Mouse (Mus musculus) erythroblast, embryonic 14.5 days (primary cell): ENCODE measurements around the gene Abtb2. TPM values are rescaled to one million over a fixed set of nuclear protein-coding genes. Genes with fewer than 3 reads are reported as not detected.

ENCODE experiments used
- H3K27me3 ChIP-seq: 2 replicates; pipeline ENCODE4 v1.6.1; 2012; ENCODE audit warnings: inconsistent platforms; ENCODE audit not compliant: control insufficient read depth
- H3K36me3 ChIP-seq: 2 replicates; pipeline ENCODE4 v1.6.1; 2012; ENCODE audit warnings: mild to moderate bottlenecking, inconsistent platforms; ENCODE audit not compliant: control insufficient read depth
- H3K4me1 ChIP-seq: 2 replicates; pipeline ENCODE4 v1.6.1; 2012; ENCODE audit warnings: inconsistent platforms; ENCODE audit not compliant: control insufficient read depth
- H3K4me3 ChIP-seq: replicated peaks from 2 replicates; pipeline ENCODE3; 2012; ENCODE audit warnings: moderate library complexity, mild to moderate bottlenecking, inconsistent platforms
- H3K9me3 ChIP-seq: 2 replicates; pipeline ENCODE4 v1.6.1; 2012; ENCODE audit warnings: low read length, inconsistent platforms, mixed read lengths; ENCODE audit not compliant: control insufficient read depth
- GATA1 ChIP-seq: IDR thresholded peaks from 2 replicates; pipeline ENCODE4 v1.6.1; 2012; ENCODE audit warnings: low read length, inconsistent platforms, mixed read lengths
- TAL1 ChIP-seq: IDR thresholded peaks from 3 replicates; pipeline ENCODE4 v1.6.1; 2012; ENCODE audit warnings: low read length, inconsistent platforms, mixed read lengths
- polyA plus RNA-seq: library from polyadenylated mRNA; stranded (reverse); fragments of >175 nt; gene quantifications from 2 replicates; pipeline ENCODE4 v1.2.3, GENCODE M21; 2012

Gene Abtb2
- polyA plus RNA-seq, 1 experiment = 0.12 TPM

- no peak overlapping the region for H3K4me3 ChIP-seq
- no peaks in the 10 kb centered on the region for H3K4me1 ChIP-seq
- no peaks in the 10 kb centered on the region for H3K9me3 ChIP-seq
- TF ChIP-seq TAL1 = no peak
- no peak for TF ChIP-seq GATA1
- peaks cover 3% of the 10 kb centered on the region; the same call in 1 of the 2 replicates for H3K27me3 ChIP-seq
- H3K36me3 ChIP-seq = no peaks in the 10 kb centered on the region
Measured at GRCm38 (mm10) chr2:103637943-103638342, 71.8 kb downstream of the Abtb2 start.

GRCm38 (mm10) chr2:103639701-103640100 lies 73.6 kb downstream of the Abtb2 start:
- no peaks in the 10 kb centered on the region for H3K9me3 ChIP-seq
- no peaks in the 10 kb centered on the region for H3K4me1 ChIP-seq
- H3K4me3 ChIP-seq = no peak overlapping the region
- H3K27me3 ChIP-seq = peaks cover 3% of the 10 kb centered on the region; the same call in 1 of the 2 replicates
- H3K36me3 ChIP-seq = no peaks in the 10 kb centered on the region
- no peak for TF ChIP-seq TAL1
- no peak for TF ChIP-seq GATA1

DNA sequence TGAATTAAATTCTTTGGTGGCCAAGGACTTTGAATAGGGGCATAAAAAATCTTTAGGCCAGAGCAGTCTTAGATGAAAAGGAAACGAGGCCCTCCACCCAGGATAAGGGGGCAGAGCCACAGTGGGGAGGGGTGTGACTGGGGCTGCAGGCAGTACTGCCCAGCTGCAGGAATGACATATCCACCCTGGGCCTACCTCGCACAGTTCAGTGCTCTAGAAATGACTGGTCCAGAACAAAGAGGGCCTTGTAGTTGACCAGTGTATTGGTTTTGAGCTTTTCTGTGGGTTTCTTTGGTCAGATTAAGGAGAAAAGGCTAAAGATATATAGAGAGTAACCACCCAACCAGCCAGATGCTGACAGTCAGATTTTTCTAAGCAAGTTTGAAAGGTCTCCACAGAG lies 74.8 kb downstream of the Abtb2 start:
- peaks cover 3% of the 10 kb centered on the region; the same call in 1 of the 2 replicates for H3K27me3 ChIP-seq
- no peaks in the 10 kb centered on the region for H3K36me3 ChIP-seq
- no peak for TF ChIP-seq TAL1
- TF ChIP-seq GATA1 = no peak
- H3K9me3 ChIP-seq = no peaks in the 10 kb centered on the region
- H3K4me3 ChIP-seq = no peak overlapping the region
- H3K4me1 ChIP-seq = no peaks in the 10 kb centered on the region

DNA sequence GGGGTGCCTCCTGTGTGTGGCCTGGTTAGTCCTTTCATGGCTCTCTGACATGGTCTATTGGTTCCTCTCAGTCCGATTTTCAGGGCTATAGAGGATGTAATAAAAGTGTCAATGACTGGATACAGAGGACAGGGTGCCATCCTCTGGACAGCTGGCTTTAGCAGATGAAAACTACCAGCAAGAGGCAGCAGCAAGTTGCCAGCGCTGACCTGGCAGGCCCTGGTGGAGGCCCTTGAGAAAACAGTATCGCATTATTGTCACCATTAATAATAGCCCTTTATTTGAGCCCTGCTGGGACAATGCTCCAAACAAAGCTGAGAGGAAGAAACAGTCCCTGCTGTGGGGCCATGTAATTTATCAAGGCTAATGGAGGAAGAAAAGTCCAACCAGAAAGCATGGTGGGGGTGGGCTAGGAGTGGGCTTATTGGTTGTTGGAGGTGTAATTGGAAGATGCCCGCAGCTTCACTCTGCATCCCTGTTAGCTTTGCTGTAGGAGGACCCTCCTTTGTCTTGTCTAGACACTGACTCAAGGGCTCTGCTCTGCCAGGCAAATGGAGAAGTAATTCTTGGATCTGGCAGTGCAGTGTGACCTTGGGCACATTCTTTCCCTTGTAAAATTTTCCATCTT lies 77.6 kb downstream of the Abtb2 start:
- H3K36me3 ChIP-seq = no peaks in the 10 kb centered on the region
- no peaks in the 10 kb centered on the region for H3K9me3 ChIP-seq
- H3K4me1 ChIP-seq = no peaks in the 10 kb centered on the region
- no peaks in the 10 kb centered on the region for H3K27me3 ChIP-seq
- TF ChIP-seq GATA1 (no peak), TAL1 (no peak)
- H3K4me3 ChIP-seq = no peak overlapping the region

- Histone ChIP-seq H3K4me1 (no peaks in the 10 kb centered on the region), H3K27me3 (no peaks in the 10 kb centered on the region), H3K9me3 (no peaks in the 10 kb centered on the region), H3K4me3 (no peak overlapping the region), H3K36me3 (no peaks in the 10 kb centered on the region)
- TF ChIP-seq GATA1 = no peak
- no peak for TF ChIP-seq TAL1
Measured at GRCm38 (mm10) chr2:103644418-103644817, 78.3 kb downstream of the Abtb2 start.

DNA sequence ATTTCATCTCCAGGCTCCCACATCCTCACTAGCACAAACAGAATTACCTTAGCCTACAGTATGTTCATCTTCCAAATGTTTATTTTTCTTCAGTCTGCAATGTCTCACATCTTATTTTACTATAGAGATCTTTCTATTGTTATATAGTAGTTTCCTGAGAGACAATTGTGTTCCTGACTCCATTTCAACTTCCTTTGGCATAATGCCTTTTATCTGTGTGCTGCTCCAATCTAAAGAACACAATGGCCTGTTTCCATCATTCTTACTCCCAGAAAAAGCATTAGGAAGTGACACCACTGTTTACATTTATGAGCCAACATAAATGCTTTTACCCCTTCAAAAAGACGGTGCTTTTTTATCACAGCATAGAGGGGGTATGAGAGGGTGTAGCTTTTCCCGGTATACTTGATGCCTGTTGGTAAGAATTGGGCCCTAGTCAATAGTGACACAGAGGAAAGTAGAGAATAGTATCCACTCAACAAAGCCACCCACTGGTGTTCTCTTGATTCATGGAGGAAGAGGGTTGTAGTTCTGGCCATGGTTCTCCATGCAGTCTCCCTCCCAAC lies 84.3 kb downstream of the Abtb2 start:
- H3K27me3 ChIP-seq = no peaks in the 10 kb centered on the region
- TF ChIP-seq TAL1 (no peak), GATA1 (no peak)
- no peak overlapping the region for H3K4me3 ChIP-seq
- H3K36me3 ChIP-seq = no peaks in the 10 kb centered on the region
- no peaks in the 10 kb centered on the region for H3K4me1 ChIP-seq
- H3K9me3 ChIP-seq = no peaks in the 10 kb centered on the region

DNA sequence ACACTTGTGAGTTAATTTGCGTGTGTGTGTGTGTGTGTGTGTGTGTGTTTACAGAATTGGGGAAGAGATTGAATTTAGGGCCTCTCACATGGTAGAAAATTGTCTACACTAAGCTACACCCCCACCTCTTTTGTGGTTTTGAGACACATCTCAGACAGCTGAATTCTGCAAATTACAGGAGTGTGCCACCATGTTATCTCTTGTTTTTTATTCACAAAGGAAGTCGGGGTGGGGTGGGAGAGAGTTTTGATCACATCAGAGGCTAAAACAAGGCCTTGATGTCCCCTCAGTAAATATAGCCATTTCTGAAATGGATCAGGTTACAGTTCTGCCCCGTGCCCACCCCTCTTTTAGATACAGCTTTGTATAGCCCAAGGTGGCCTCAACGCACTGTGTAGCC lies 86.0 kb downstream of the Abtb2 start:
- Histone ChIP-seq H3K4me3 (no peak overlapping the region), H3K9me3 (no peaks in the 10 kb centered on the region), H3K4me1 (peaks cover 5% of the 10 kb centered on the region), H3K27me3 (no peaks in the 10 kb centered on the region), H3K36me3 (no peaks in the 10 kb centered on the region)
- TF ChIP-seq GATA1 (no peak), TAL1 (no peak)

GRCm38 (mm10) chr2:103655037-103655436 lies 88.9 kb downstream of the Abtb2 start:
- Histone ChIP-seq H3K4me1 (peaks cover 5% of the 10 kb centered on the region), H3K4me3 (no peak overlapping the region), H3K27me3 (no peaks in the 10 kb centered on the region), H3K9me3 (no peaks in the 10 kb centered on the region), H3K36me3 (no peaks in the 10 kb centered on the region)
- no peak for TF ChIP-seq TAL1
- TF ChIP-seq GATA1 = no peak

GRCm38 (mm10) chr2:103656028-103656427 lies 89.9 kb downstream of the Abtb2 start:
- peaks cover 3% of the 10 kb centered on the region; the same call in 1 of the 2 replicates for H3K27me3 ChIP-seq
- no peak overlapping the region for H3K4me3 ChIP-seq
- H3K36me3 ChIP-seq = no peaks in the 10 kb centered on the region
- H3K4me1 ChIP-seq = peaks cover 5% of the 10 kb centered on the region
- no peak for TF ChIP-seq TAL1
- no peak for TF ChIP-seq GATA1
- H3K9me3 ChIP-seq = no peaks in the 10 kb centered on the region

GRCm38 (mm10) chr2:103659167-103659566 lies 93.1 kb downstream of the Abtb2 start:
- H3K9me3 ChIP-seq = no peaks in the 10 kb centered on the region
- H3K4me3 ChIP-seq = no peak overlapping the region
- TF ChIP-seq GATA1 = no peak
- TF ChIP-seq TAL1 = no peak
- H3K27me3 ChIP-seq = peaks cover 5% of the 10 kb centered on the region; the same call in 1 of the 2 replicates
- H3K4me1 ChIP-seq = peaks cover 5% of the 10 kb centered on the region
- H3K36me3 ChIP-seq = no peaks in the 10 kb centered on the region
